Mouse (Mus musculus) cerebellum, adult 2 months (tissue): ENCODE results near the gene Rbms1. TPM values are rescaled to one million over a fixed set of nuclear protein-coding genes. Genes with fewer than 3 reads are reported as not detected.

Source experiments
- DNase-seq, 2 experiments: peaks; one replicate each; pipeline ENCODE4 v3.0.0; 2021
- H3K27ac ChIP-seq: fragments of 200-500 bp; 2 replicates; pipeline ENCODE4 v1.5.1; 2012; ENCODE audit warnings: low read length, control low read depth, inconsistent platforms; ENCODE audit not compliant: insufficient read depth
- H3K27me3 ChIP-seq: fragments of 200-500 bp; 2 replicates; pipeline ENCODE4 v1.6.1; 2012; ENCODE audit warnings: inconsistent platforms, mild to moderate bottlenecking, low read length, moderate library complexity; ENCODE audit not compliant: control insufficient read depth, insufficient read depth
- H3K4me1 ChIP-seq: fragments of 200-500 bp; 2 replicates; pipeline ENCODE4 v1.6.1; 2011; ENCODE audit warnings: low read length; ENCODE audit not compliant: control insufficient read depth, insufficient read depth
- H3K4me3 ChIP-seq: fragments of 200-500 bp; replicated peaks from 2 replicates; pipeline ENCODE3; 2011; ENCODE audit warnings: mild to moderate bottlenecking, low read depth, low read length, control low read depth; ENCODE audit not compliant: insufficient read depth
- CTCF ChIP-seq: fragments of 200-500 bp; IDR thresholded peaks from 2 replicates; pipeline ENCODE4 v1.5.1; 2011; ENCODE audit warnings: low read depth, mild to moderate bottlenecking, control low read depth, low read length, moderate library complexity, borderline replicate concordance; ENCODE audit not compliant: insufficient read depth
- POLR2A ChIP-seq: fragments of 200-500 bp; IDR thresholded peaks from 2 replicates; pipeline ENCODE4 v1.6.1; 2011; ENCODE audit warnings: low read length, control low read depth, borderline replicate concordance; ENCODE audit not compliant: insufficient read depth
- WGBS: fragments of 180-500 bp; shearing (Covaris S2); methylation state at CpG from one replicate; pipeline ENCODE4 v1.1.7; 2018; 5-methylcytosine and 5-hydroxymethylcytosine counted together
- polyA plus RNA-seq: library from polyadenylated mRNA; depleted of rRNA; stranded (reverse); fragments of >200 nt; gene quantifications from 2 replicates; pipeline ENCODE4 v1.2.3, GENCODE M21; 2012

The Rbms1 gene
- polyA plus RNA-seq, 1 experiment: 23.5 TPM

- TF ChIP-seq CTCF (no peak), POLR2A (no peak)
- no peaks in the 10 kb centered on the region for H3K4me1 ChIP-seq
- DNase-seq: no peak
- WGBS: 86% methylated on average over 8 of the region's 8 CpGs
- H3K27ac ChIP-seq: no peak overlapping the region
- no peaks in the 10 kb centered on the region for H3K27me3 ChIP-seq
- H3K4me3 ChIP-seq: no peak overlapping the region
Measured at GRCm38 (mm10) chr2:60911716-60912115, 51.3 kb downstream of the Rbms1 start.

DNA sequence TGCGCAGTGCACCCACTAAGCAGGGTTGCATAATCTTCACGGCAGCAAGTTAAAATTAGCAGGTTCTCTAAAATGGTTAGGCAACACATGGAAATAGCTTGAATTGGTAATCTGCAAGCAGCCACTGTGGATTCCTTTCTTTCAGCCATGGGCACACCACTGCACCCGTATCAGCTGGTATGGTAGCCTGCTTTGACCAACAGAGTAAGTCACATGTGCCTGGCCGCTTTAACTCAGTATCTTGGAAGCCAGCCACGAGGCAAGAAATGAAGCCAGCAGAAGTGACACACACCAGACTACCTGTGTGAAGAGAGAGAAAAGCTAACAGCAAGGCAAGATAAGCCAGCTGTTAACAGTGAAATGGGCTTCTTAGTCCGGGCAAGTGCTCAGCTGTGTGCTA lies 52.2 kb downstream of the Rbms1 start:
- Histone ChIP-seq H3K4me1 (no peaks in the 10 kb centered on the region), H3K27ac (no peak overlapping the region), H3K27me3 (no peaks in the 10 kb centered on the region), H3K4me3 (no peak overlapping the region)
- DNase-seq: peak; percentile 32 to 37
- WGBS: 38% methylated on average over 6 of the region's 6 CpGs
- TF ChIP-seq CTCF (no peak), POLR2A (no peak)

GRCm38 (mm10) chr2:60908551-60908950 lies 54.4 kb downstream of the Rbms1 start:
- Histone ChIP-seq H3K4me3 (no peak overlapping the region), H3K27ac (no peak overlapping the region), H3K4me1 (no peaks in the 10 kb centered on the region), H3K27me3 (no peaks in the 10 kb centered on the region; the same call in 1 of the 2 replicates)
- no peak for TF ChIP-seq CTCF
- no peak for TF ChIP-seq POLR2A
- no peak for DNase-seq
- WGBS: 92% methylated on average over 4 of the region's 4 CpGs

DNA sequence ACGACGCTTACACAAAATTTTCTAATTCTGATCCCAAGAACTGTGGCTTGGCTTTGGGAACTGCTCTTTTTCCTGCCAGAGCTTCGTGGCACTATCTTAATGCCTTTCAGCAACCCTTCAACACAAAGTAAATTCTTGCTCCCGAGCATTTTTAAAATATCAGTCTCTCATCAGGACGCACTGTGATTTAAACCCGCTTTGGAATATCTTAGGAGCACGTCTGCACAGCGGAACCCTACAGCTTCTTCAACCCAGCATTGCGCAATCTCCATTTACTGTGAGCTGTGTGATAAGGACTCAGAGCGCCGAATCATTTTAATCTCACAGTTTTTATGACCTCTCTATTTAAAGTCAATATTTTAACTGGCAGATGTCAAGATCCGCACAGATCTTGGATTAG lies 54.9 kb downstream of the Rbms1 start:
- Histone ChIP-seq H3K4me3 (no peak overlapping the region), H3K27ac (no peak overlapping the region), H3K27me3 (no peaks in the 10 kb centered on the region; the same call in 1 of the 2 replicates), H3K4me1 (no peaks in the 10 kb centered on the region)
- no peak for DNase-seq
- 94% methylated on average over 12 of the region's 12 CpGs for WGBS
- no peak for TF ChIP-seq POLR2A
- TF ChIP-seq CTCF: no peak

- H3K4me1 ChIP-seq: no peaks in the 10 kb centered on the region
- TF ChIP-seq POLR2A (no peak), CTCF (no peak)
- no peak overlapping the region for H3K27ac ChIP-seq
- WGBS: 34% methylated on average over 3 of the region's 3 CpGs
- no peak overlapping the region for H3K4me3 ChIP-seq
- no peaks in the 10 kb centered on the region; the same call in 1 of the 2 replicates for H3K27me3 ChIP-seq
- DNase-seq: no peak
Measured at GRCm38 (mm10) chr2:60905283-60905682, 57.7 kb downstream of the Rbms1 start.

GRCm38 (mm10) chr2:60904141-60904540 lies 58.9 kb downstream of the Rbms1 start:
- H3K4me3 ChIP-seq: no peak overlapping the region
- no peak for TF ChIP-seq POLR2A
- 89% methylated on average over 5 of the region's 5 CpGs for WGBS

DNA sequence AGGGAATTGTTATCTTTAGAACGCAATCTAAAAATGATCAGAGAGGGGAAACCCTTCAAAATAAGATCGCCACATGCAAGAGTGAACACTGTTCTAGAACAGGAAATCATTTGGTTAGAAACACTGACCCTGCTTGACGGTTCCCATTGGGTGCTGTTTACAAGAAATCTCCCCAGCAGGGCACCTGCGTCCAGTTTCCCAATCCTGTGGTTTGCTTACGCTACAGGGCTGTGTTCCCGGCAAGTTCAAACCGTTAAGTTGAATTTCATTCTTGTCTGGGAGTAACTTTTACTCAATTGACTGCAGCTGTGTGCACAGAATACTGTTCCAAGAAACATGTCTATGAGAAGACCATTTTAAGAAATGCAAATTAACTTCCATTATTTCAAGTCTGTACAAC lies 59.5 kb downstream of the Rbms1 start:
- no peak overlapping the region for H3K4me3 ChIP-seq
- 81% methylated on average over 7 of the region's 7 CpGs for WGBS
- DNase-seq: no peak
- no peaks in the 10 kb centered on the region; the same call in 1 of the 2 replicates for H3K27me3 ChIP-seq
- no peak for TF ChIP-seq POLR2A
- no peak for TF ChIP-seq CTCF
- no peak overlapping the region for H3K27ac ChIP-seq
- no peaks in the 10 kb centered on the region for H3K4me1 ChIP-seq

More at GRCm38 (mm10) chr2:60904141-60904540, 58.9 kb downstream of the Rbms1 start:
- H3K4me1 ChIP-seq: no peaks in the 10 kb centered on the region
- H3K27ac ChIP-seq: no peak overlapping the region
- H3K27me3 ChIP-seq: no peaks in the 10 kb centered on the region; the same call in 1 of the 2 replicates
- no peak for DNase-seq

- Histone ChIP-seq H3K4me3 (no peak overlapping the region), H3K27me3 (no peaks in the 10 kb centered on the region; the same call in 1 of the 2 replicates), H3K27ac (no peak overlapping the region), H3K4me1 (no peaks in the 10 kb centered on the region)
- TF ChIP-seq CTCF (no peak), POLR2A (no peak)
- WGBS: 86% methylated on average over 6 of the region's 6 CpGs
- DNase-seq: no peak
Measured at GRCm38 (mm10) chr2:60902446-60903137, 60.4 kb downstream of the Rbms1 start.
